Mouse (Mus musculus) limb, embryonic 13.5 days (tissue): ENCODE data around the gene Gm5150. TPM values are rescaled to one million over a fixed set of nuclear protein-coding genes. Genes with fewer than 3 reads are reported as not detected.
"Not testable (repeated sequence)": the region's sequence is repeated elsewhere in the genome, so short reads cannot be mapped to it uniquely, and the experiment has no call there.

Experiments
- ATAC-seq: fragments of 200-750 bp; cut with Nextera tagmentation; 2 replicates; pipeline ENCODE4 v1.8.0; 2017; ENCODE audit warnings: low read depth, moderate number of reproducible peaks, moderate TSS enrichment; ENCODE audit not compliant: low FRiP score
- H3K27ac ChIP-seq: fragments of 300-500 bp; sonication (generic); 2 replicates; pipeline ENCODE4 v1.5.1; 2015; ENCODE audit warnings: inconsistent platforms, mild to moderate bottlenecking, moderate library complexity
- H3K27me3 ChIP-seq: fragments of 300-500 bp; sonication (generic); 2 replicates; pipeline ENCODE4 v1.6.1; 2015; ENCODE audit warnings: mild to moderate bottlenecking, inconsistent platforms
- H3K36me3 ChIP-seq: fragments of 300-500 bp; sonication (generic); 2 replicates; pipeline ENCODE4 v1.6.1; 2015; ENCODE audit warnings: inconsistent platforms, mild to moderate bottlenecking, moderate library complexity
- H3K4me1 ChIP-seq: fragments of 300-500 bp; sonication (generic); 2 replicates; pipeline ENCODE4 v1.6.1; 2015; ENCODE audit warnings: inconsistent platforms
- H3K4me2 ChIP-seq: fragments of 300-500 bp; sonication (generic); replicated peaks from 2 replicates; pipeline ENCODE4 v1.6.1; 2015; ENCODE audit warnings: inconsistent platforms, mild to moderate bottlenecking, moderate library complexity
- H3K4me3 ChIP-seq: fragments of 300-500 bp; sonication (generic); 2 replicates; pipeline ENCODE4 v1.5.1; 2015; ENCODE audit warnings: moderate library complexity, mild to moderate bottlenecking, inconsistent platforms
- H3K9ac ChIP-seq: fragments of 300-500 bp; sonication (generic); 2 replicates; pipeline ENCODE4 v1.6.1; 2015; ENCODE audit warnings: mild to moderate bottlenecking, inconsistent platforms
- H3K9me3 ChIP-seq: fragments of 300-500 bp; sonication (generic); 2 replicates; pipeline ENCODE4 v1.6.1; 2016; ENCODE audit warnings: inconsistent platforms
- WGBS: fragments of 180-500 bp; shearing (Covaris S2); methylation state at CpG from one replicate; pipeline ENCODE4 v1.1.7; 2015; 5-methylcytosine and 5-hydroxymethylcytosine counted together
- polyA plus RNA-seq: library from polyadenylated mRNA; unstranded; fragments of >200 nt; fragmentation: Nextera tagmentation; extraction: Ambion mirVana; gene quantifications from 2 replicates; pipeline ENCODE4 v1.2.1, GENCODE M21; 2015

Gene Gm5150
- not detected in 2 replicates for polyA plus RNA-seq

GRCm38 (mm10) chr3:16006215-16006614 is at the start of gene Gm5150:
Gm5150 (minus strand) TSS chr3:16006437.
- H3K4me1 ChIP-seq = no peaks in the 10 kb centered on the region
- H3K4me3 ChIP-seq = no peak within 1 kb of the TSS
- H3K4me2 ChIP-seq = no peak within 1 kb of the TSS
- WGBS = 83% methylated on average over 2 of the region's 2 CpGs
- H3K9ac ChIP-seq = no peak within 1 kb of the TSS
- no peaks in the 10 kb centered on the region for H3K9me3 ChIP-seq
- H3K36me3 ChIP-seq = no peaks in the 10 kb centered on the region
- ATAC-seq = no peak
- H3K27me3 ChIP-seq = no peaks in the 10 kb centered on the region
- no peak within 1 kb of the TSS for H3K27ac ChIP-seq

- not testable (repeated sequence) for ATAC-seq, H3K27me3 ChIP-seq, H3K9me3 ChIP-seq, H3K36me3 ChIP-seq, H3K9ac ChIP-seq, H3K27ac ChIP-seq, H3K4me2 ChIP-seq, H3K4me3 ChIP-seq, H3K4me1 ChIP-seq
- WGBS = 75% methylated on average over 20 of the region's 20 CpGs
Measured at GRCm38 (mm10) chr3:16051736-16052135, 45.5 kb upstream of the Gm5150 start.

GRCm38 (mm10) chr3:16047288-16047687 is 41.1 kb upstream of the Gm5150 start:
- no peak for ATAC-seq
- Histone ChIP-seq H3K27ac (no peak overlapping the region), H3K27me3 (no peaks in the 10 kb centered on the region), H3K4me2 (no peak overlapping the region), H3K9me3 (no peaks in the 10 kb centered on the region; the same call in 1 of the 2 replicates), H3K4me3 (no peak overlapping the region), H3K4me1 (no peaks in the 10 kb centered on the region), H3K9ac (no peak overlapping the region), H3K36me3 (no peaks in the 10 kb centered on the region)
- 62% methylated on average over 4 of the region's 4 CpGs for WGBS

- Histone ChIP-seq H3K4me3 (no peak overlapping the region), H3K9me3 (no peaks in the 10 kb centered on the region), H3K27me3 (no peaks in the 10 kb centered on the region), H3K9ac (no peak overlapping the region), H3K36me3 (no peaks in the 10 kb centered on the region), H3K27ac (no peak overlapping the region), H3K4me1 (no peaks in the 10 kb centered on the region), H3K4me2 (no peak overlapping the region)
- no peak for ATAC-seq
- WGBS = 0% methylated on average over 1 of the region's 1 CpGs
Measured at GRCm38 (mm10) chr3:16043315-16043714, 37.1 kb upstream of the Gm5150 start.

GRCm38 (mm10) chr3:16024988-16025387 is 18.8 kb upstream of the Gm5150 start:
- H3K4me3 ChIP-seq, H3K27me3 ChIP-seq, H3K36me3 ChIP-seq, H3K9me3 ChIP-seq, H3K27ac ChIP-seq, H3K4me1 ChIP-seq, H3K9ac ChIP-seq, H3K4me2 ChIP-seq: not testable (repeated sequence)
- 5% methylated on average over 6 of the region's 6 CpGs for WGBS
- ATAC-seq = 0 out of 2 replicates have a peak, but pooled peaks have one; percentile 54

- H3K4me2 ChIP-seq = no peak overlapping the region
- H3K4me1 ChIP-seq = no peaks in the 10 kb centered on the region
- H3K27ac ChIP-seq = no peak overlapping the region
- no peaks in the 10 kb centered on the region for H3K27me3 ChIP-seq
- no peak overlapping the region for H3K9ac ChIP-seq
- H3K4me3 ChIP-seq = no peak overlapping the region
- no peaks in the 10 kb centered on the region for H3K36me3 ChIP-seq
- no peak for ATAC-seq
- no peaks in the 10 kb centered on the region for H3K9me3 ChIP-seq
- WGBS = 48% methylated on average over 1 of the region's 1 CpGs
Measured at GRCm38 (mm10) chr3:16022214-16022613, 16.0 kb upstream of the Gm5150 start.

- ATAC-seq, H3K9me3 ChIP-seq, H3K36me3 ChIP-seq, H3K27ac ChIP-seq, H3K27me3 ChIP-seq, H3K4me2 ChIP-seq, H3K4me1 ChIP-seq, H3K9ac ChIP-seq, H3K4me3 ChIP-seq: not testable (repeated sequence)
- WGBS = 86% methylated on average over 2 of the region's 2 CpGs
Measured at GRCm38 (mm10) chr3:16014456-16014855, 8.2 kb upstream of the Gm5150 start.

GRCm38 (mm10) chr3:16007827-16008226 is 1.6 kb upstream of the Gm5150 start:
- 72% methylated on average over 1 of the region's 1 CpGs for WGBS
- Histone ChIP-seq H3K36me3 (no peaks in the 10 kb centered on the region), H3K4me2 (no peak overlapping the region), H3K27me3 (no peaks in the 10 kb centered on the region), H3K27ac (no peak overlapping the region), H3K9me3 (no peaks in the 10 kb centered on the region), H3K4me1 (no peaks in the 10 kb centered on the region), H3K4me3 (no peak overlapping the region), H3K9ac (no peak overlapping the region)
- ATAC-seq = no peak

- no peaks in the 10 kb centered on the region for H3K4me1 ChIP-seq
Measured at GRCm38 (mm10) chr3:16003890-16004633, 2.2 kb downstream of the Gm5150 start.

GRCm38 (mm10) chr3:15999479-15999878 is 6.8 kb downstream of the Gm5150 start:
- H3K4me1 ChIP-seq, ATAC-seq: not testable (repeated sequence)
- WGBS = 93% methylated on average over 3 of the region's 3 CpGs

More at GRCm38 (mm10) chr3:16003890-16004633, 2.2 kb downstream of the Gm5150 start:
- H3K4me2 ChIP-seq = no peak overlapping the region
- H3K4me3 ChIP-seq = no peak overlapping the region
- no peak overlapping the region for H3K27ac ChIP-seq
- H3K27me3 ChIP-seq = no peaks in the 10 kb centered on the region
- WGBS = 74% methylated on average over 3 of the region's 3 CpGs
- H3K9ac ChIP-seq = no peak overlapping the region
- H3K36me3 ChIP-seq = no peaks in the 10 kb centered on the region
- H3K9me3 ChIP-seq = no peaks in the 10 kb centered on the region
- ATAC-seq = no peak

GRCm38 (mm10) chr3:15982216-15982615 is 24.0 kb downstream of the Gm5150 start:
- Histone ChIP-seq H3K9me3 (no peaks in the 10 kb centered on the region), H3K4me2 (no peak overlapping the region), H3K27me3 (no peaks in the 10 kb centered on the region), H3K9ac (no peak overlapping the region), H3K27ac (no peak overlapping the region), H3K36me3 (no peaks in the 10 kb centered on the region), H3K4me1 (no peaks in the 10 kb centered on the region), H3K4me3 (no peak overlapping the region)
- 59% methylated on average over 3 of the region's 3 CpGs for WGBS
- no peak for ATAC-seq

More at GRCm38 (mm10) chr3:15999479-15999878, 6.8 kb downstream of the Gm5150 start:
- not testable (repeated sequence) for H3K36me3 ChIP-seq, H3K9ac ChIP-seq, H3K27ac ChIP-seq, H3K4me2 ChIP-seq, H3K4me3 ChIP-seq, H3K27me3 ChIP-seq, H3K9me3 ChIP-seq

- Histone ChIP-seq H3K9me3 (peaks cover 11% of the 10 kb centered on the region; the same call in 1 of the 2 replicates), H3K27ac (no peak overlapping the region), H3K9ac (no peak overlapping the region), H3K4me3 (no peak overlapping the region), H3K27me3 (no peaks in the 10 kb centered on the region), H3K4me1 (no peaks in the 10 kb centered on the region), H3K36me3 (no peaks in the 10 kb centered on the region), H3K4me2 (no peak overlapping the region)
- no peak for ATAC-seq
Measured at GRCm38 (mm10) chr3:15956921-15957320, 49.3 kb downstream of the Gm5150 start.
